Mouse (Mus musculus) cerebellum, adult 2 months (tissue): Measurements from ENCODE around the gene Ndufb5. TPM values are rescaled to one million over a fixed set of nuclear protein-coding genes. Genes with fewer than 3 reads are reported as not detected.
"Not testable (repeated sequence)": the region's sequence is repeated elsewhere in the genome, so short reads cannot be mapped to it uniquely, and the experiment has no call there.

Source experiments
- DNase-seq, 2 experiments: peaks; one replicate each; pipeline ENCODE4 v3.0.0; 2021
- H3K27ac ChIP-seq: fragments of 200-500 bp; 2 replicates; pipeline ENCODE4 v1.5.1; 2012; ENCODE audit warnings: low read length, control low read depth, inconsistent platforms; ENCODE audit not compliant: insufficient read depth
- H3K27me3 ChIP-seq: fragments of 200-500 bp; 2 replicates; pipeline ENCODE4 v1.6.1; 2012; ENCODE audit warnings: inconsistent platforms, mild to moderate bottlenecking, low read length, moderate library complexity; ENCODE audit not compliant: control insufficient read depth, insufficient read depth
- H3K4me1 ChIP-seq: fragments of 200-500 bp; 2 replicates; pipeline ENCODE4 v1.6.1; 2011; ENCODE audit warnings: low read length; ENCODE audit not compliant: control insufficient read depth, insufficient read depth
- H3K4me3 ChIP-seq: fragments of 200-500 bp; replicated peaks from 2 replicates; pipeline ENCODE3; 2011; ENCODE audit warnings: mild to moderate bottlenecking, low read depth, low read length, control low read depth; ENCODE audit not compliant: insufficient read depth
- CTCF ChIP-seq: fragments of 200-500 bp; IDR thresholded peaks from 2 replicates; pipeline ENCODE4 v1.5.1; 2011; ENCODE audit warnings: low read depth, mild to moderate bottlenecking, control low read depth, low read length, moderate library complexity, borderline replicate concordance; ENCODE audit not compliant: insufficient read depth
- POLR2A ChIP-seq: fragments of 200-500 bp; IDR thresholded peaks from 2 replicates; pipeline ENCODE4 v1.6.1; 2011; ENCODE audit warnings: low read length, control low read depth, borderline replicate concordance; ENCODE audit not compliant: insufficient read depth
- WGBS: fragments of 180-500 bp; shearing (Covaris S2); methylation state at CpG from one replicate; pipeline ENCODE4 v1.1.7; 2018; 5-methylcytosine and 5-hydroxymethylcytosine counted together
- polyA plus RNA-seq: library from polyadenylated mRNA; depleted of rRNA; stranded (reverse); fragments of >200 nt; gene quantifications from 2 replicates; pipeline ENCODE4 v1.2.3, GENCODE M21; 2012

Ndufb5 gene
- polyA plus RNA-seq, 1 experiment, result 491 TPM

- no peak for TF ChIP-seq POLR2A
- no peak for TF ChIP-seq CTCF
- 75% methylated on average over 12 of the region's 12 CpGs for WGBS
- H3K27ac ChIP-seq, result no peak overlapping the region
- no peaks in the 10 kb centered on the region for H3K27me3 ChIP-seq
- no peaks in the 10 kb centered on the region for H3K4me1 ChIP-seq
- no peak overlapping the region for H3K4me3 ChIP-seq
- DNase-seq, result no peak
These were observed 41.8 kb upstream of the Ndufb5 start for GRCm38 (mm10) chr3:32694737-32695582.

GRCm38 (mm10) chr3:32695583-32695980 lies 41.2 kb upstream of the Ndufb5 start:
- H3K27ac ChIP-seq, result no peak overlapping the region
- H3K4me1 ChIP-seq, result no peaks in the 10 kb centered on the region
- TF ChIP-seq CTCF, result no peak
- TF ChIP-seq POLR2A, result no peak
- no peaks in the 10 kb centered on the region for H3K27me3 ChIP-seq
- WGBS, result 87% methylated on average over 4 of the region's 4 CpGs
- H3K4me3 ChIP-seq, result no peak overlapping the region
- no peak for DNase-seq

- Histone ChIP-seq H3K4me3 (no peak overlapping the region), H3K27ac (no peak overlapping the region; the same call in 1 of the 2 replicates), H3K4me1 (no peaks in the 10 kb centered on the region), H3K27me3 (no peaks in the 10 kb centered on the region)
- TF ChIP-seq POLR2A, result no peak
- peak; percentile 72 for TF ChIP-seq CTCF
- peak; percentile 65 to 76 for DNase-seq
- WGBS, result 26% methylated on average over 7 of the region's 7 CpGs
These were observed 38.4 kb upstream of the Ndufb5 start for GRCm38 (mm10) chr3:32698228-32698863.

- DNase-seq, H3K4me3 ChIP-seq, H3K27me3 ChIP-seq, H3K27ac ChIP-seq, H3K4me1 ChIP-seq: not testable (repeated sequence)
- 92% methylated on average over 6 of the region's 6 CpGs for whole genome bisulfite sequencing
These were observed 32.8 kb upstream of the Ndufb5 start for GRCm38 (mm10) chr3:32704021-32704420.

GRCm38 (mm10) chr3:32704632-32705031 lies 32.2 kb upstream of the Ndufb5 start:
- H3K4me3 ChIP-seq, DNase-seq, H3K27me3 ChIP-seq, H3K27ac ChIP-seq, H3K4me1 ChIP-seq: not testable (repeated sequence)
- 91% methylated on average over 10 of the region's 10 CpGs for WGBS

- H3K4me1 ChIP-seq, H3K27ac ChIP-seq, H3K27me3 ChIP-seq, H3K4me3 ChIP-seq, DNase-seq: not testable (repeated sequence)
- WGBS, result 80% methylated on average over 9 of the region's 9 CpGs
These were observed 31.0 kb upstream of the Ndufb5 start, which contains the start of gene Actl6a for GRCm38 (mm10) chr3:32705647-32706348. Gene Actl6a (plus strand): TSS chr3:32706298.

- H3K27ac ChIP-seq, result no peak overlapping the region
- TF ChIP-seq CTCF (no peak), POLR2A (no peak)
- no peaks in the 10 kb centered on the region for H3K4me1 ChIP-seq
- 4% methylated on average over 4 of the region's 4 CpGs for WGBS
- no peak for DNase-seq
- H3K4me3 ChIP-seq, result peak overlapping the region; percentile 61
- no peaks in the 10 kb centered on the region for H3K27me3 ChIP-seq
These were observed 28.8 kb upstream of the Ndufb5 start for GRCm38 (mm10) chr3:32708052-32708367.
